Mouse (Mus musculus): ENCODE data around the gene Spcs2. TPM values are rescaled to one million over a fixed set of nuclear protein-coding genes. Genes with fewer than 3 reads are reported as not detected.

Gene Spcs2
- polyA plus RNA-seq, 1 experiment from 2014 or later = 380 TPM

GRCm38 (mm10) chr7:99858813-99859585 lies 4.3 kb downstream of the Spcs2 start, which contains the start of gene Xrra1:
Gene Xrra1, plus strand, starts transcription at chr7:99859116.
- ATAC-seq (ENCODE audit: low FRiP score, low read depth) = peak; percentile 99
- H3K4me1 ChIP-seq = peaks cover 21% of the 10 kb centered on the region
- under 1% methylated on average over 42 of the region's 42 CpGs for WGBS
- H3K9ac ChIP-seq = peak within 1 kb of the TSS; percentile 82
- peak within 1 kb of the TSS; percentile 22; the same call in 1 of the 2 replicates for H3K27ac ChIP-seq
- no peaks in the 10 kb centered on the region for H3K9me3 ChIP-seq
- no peaks in the 10 kb centered on the region for H3K27me3 ChIP-seq
- H3K4me3 ChIP-seq = peak within 1 kb of the TSS; percentile 74
- peaks cover 23% of the 10 kb centered on the region for H3K36me3 ChIP-seq
- H3K4me2 ChIP-seq (replicated peaks) = peak within 1 kb of the TSS; percentile 89

- peak overlapping the region; percentile 82 for H3K9ac ChIP-seq
- no peaks in the 10 kb centered on the region for H3K27me3 ChIP-seq
- H3K9me3 ChIP-seq = no peaks in the 10 kb centered on the region
- H3K27ac ChIP-seq = peak overlapping the region; percentile 22; the same call in 1 of the 2 replicates
- WGBS = 1% methylated on average over 19 of the region's 19 CpGs
- H3K4me2 ChIP-seq (replicated peaks) = peak overlapping the region; percentile 89
- peaks cover 30% of the 10 kb centered on the region for H3K36me3 ChIP-seq
- H3K4me3 ChIP-seq = peak overlapping the region; percentile 74
- peak; percentile 66 for ATAC-seq (ENCODE audit: low FRiP score, low read depth)
- peaks cover 26% of the 10 kb centered on the region for H3K4me1 ChIP-seq
Measured at GRCm38 (mm10) chr7:99858175-99858812, 5.0 kb downstream of the Spcs2 start.

GRCm38 (mm10) chr7:99856266-99856861 lies 6.9 kb downstream of the Spcs2 start:
- 86% methylated on average over 14 of the region's 14 CpGs for WGBS
- H3K27me3 ChIP-seq = no peaks in the 10 kb centered on the region
- H3K9me3 ChIP-seq = no peaks in the 10 kb centered on the region
- H3K27ac ChIP-seq = no peak overlapping the region
- H3K9ac ChIP-seq = no peak overlapping the region; the same call in 1 of the 2 replicates
- H3K36me3 ChIP-seq = peaks cover 39% of the 10 kb centered on the region
- H3K4me1 ChIP-seq = peaks cover 33% of the 10 kb centered on the region
- H3K4me2 ChIP-seq (replicated peaks) = peak overlapping the region; percentile 35
- H3K4me3 ChIP-seq = no peak overlapping the region
- no peak for ATAC-seq (ENCODE audit: low FRiP score, low read depth)

DNA sequence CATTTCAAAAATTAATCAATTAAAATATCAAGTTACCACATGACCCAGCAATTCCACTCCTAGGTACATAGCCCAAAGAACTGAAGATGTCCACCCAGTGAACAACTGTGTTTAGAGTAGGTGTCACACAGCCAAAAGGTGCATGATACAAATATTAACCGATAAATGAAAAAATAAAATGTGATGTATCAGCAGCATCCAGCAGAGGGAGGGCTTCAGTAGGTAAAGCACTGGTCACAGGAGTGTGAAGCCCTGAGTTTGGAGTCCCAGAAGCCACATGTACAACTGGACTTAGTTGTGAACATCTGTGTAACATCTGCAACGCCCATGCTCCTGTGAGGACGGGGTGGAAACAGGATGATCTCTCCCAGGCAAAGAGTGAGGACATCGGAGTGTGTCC lies 9.0 kb downstream of the Spcs2 start:
- peaks cover 33% of the 10 kb centered on the region for H3K4me1 ChIP-seq
- no peak overlapping the region for H3K27ac ChIP-seq
- 77% methylated on average over 4 of the region's 4 CpGs for WGBS
- H3K9me3 ChIP-seq = no peaks in the 10 kb centered on the region
- peaks cover 45% of the 10 kb centered on the region for H3K36me3 ChIP-seq
- H3K4me2 ChIP-seq (replicated peaks) = no peak overlapping the region
- H3K9ac ChIP-seq = no peak overlapping the region
- no peaks in the 10 kb centered on the region for H3K27me3 ChIP-seq
- no peak overlapping the region for H3K4me3 ChIP-seq
- no peak for ATAC-seq (ENCODE audit: low FRiP score, low read depth)

DNA sequence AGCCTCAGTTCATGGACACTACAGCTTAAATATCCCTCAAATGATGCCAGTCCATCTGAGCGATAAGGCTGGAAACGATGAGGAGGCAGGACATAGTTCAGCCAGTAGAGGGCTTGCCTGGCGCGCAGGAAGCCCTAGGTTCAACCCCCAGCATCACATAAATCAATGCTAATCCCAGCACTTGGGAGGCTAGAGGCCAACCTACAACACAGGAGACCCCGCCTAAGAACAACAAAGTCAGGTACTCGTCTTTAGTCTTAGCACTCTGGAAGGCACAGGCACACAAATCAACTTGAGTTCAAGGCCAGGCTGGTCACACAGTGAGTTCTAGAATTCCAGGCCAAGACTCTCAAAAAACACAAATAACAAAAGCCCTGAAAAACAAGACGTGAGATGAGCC lies 9.9 kb downstream of the Spcs2 start:
- Histone ChIP-seq H3K4me2 (replicated peaks) (no peak overlapping the region), H3K4me1 (peaks cover 31% of the 10 kb centered on the region), H3K27ac (no peak overlapping the region), H3K36me3 (peaks cover 52% of the 10 kb centered on the region), H3K9me3 (no peaks in the 10 kb centered on the region), H3K9ac (no peak overlapping the region), H3K27me3 (no peaks in the 10 kb centered on the region), H3K4me3 (no peak overlapping the region)
- no peak for ATAC-seq (ENCODE audit: low FRiP score, low read depth)
- 84% methylated on average over 7 of the region's 7 CpGs for WGBS

DNA sequence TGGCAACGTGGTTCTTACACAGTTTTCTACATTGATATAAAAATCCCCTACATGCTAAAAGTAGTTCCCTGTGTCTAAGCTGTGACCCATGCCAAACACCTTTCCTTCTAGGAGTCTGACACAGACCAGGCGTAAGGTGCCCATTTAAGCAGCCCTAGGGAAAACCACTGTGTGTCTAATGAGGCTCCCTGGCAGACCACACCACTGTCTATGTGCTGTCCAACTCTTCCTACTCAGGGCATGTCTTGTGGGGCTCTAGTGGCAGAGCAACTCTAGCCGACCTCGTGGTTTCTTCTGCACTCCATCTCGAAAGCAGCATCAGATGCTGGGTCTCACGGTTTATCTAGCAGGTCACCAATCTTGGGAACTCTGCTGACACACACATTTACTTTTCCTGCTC lies 11.6 kb downstream of the Spcs2 start:
- H3K9me3 ChIP-seq = no peaks in the 10 kb centered on the region
- 83% methylated on average over 6 of the region's 6 CpGs for WGBS
- H3K27ac ChIP-seq = no peak overlapping the region
- H3K27me3 ChIP-seq = no peaks in the 10 kb centered on the region
- peaks cover 21% of the 10 kb centered on the region for H3K4me1 ChIP-seq
- ATAC-seq (ENCODE audit: low FRiP score, low read depth) = no peak
- H3K9ac ChIP-seq = no peak overlapping the region
- H3K36me3 ChIP-seq = peaks cover 63% of the 10 kb centered on the region
- H3K4me2 ChIP-seq (replicated peaks) = no peak overlapping the region
- H3K4me3 ChIP-seq = no peak overlapping the region

DNA sequence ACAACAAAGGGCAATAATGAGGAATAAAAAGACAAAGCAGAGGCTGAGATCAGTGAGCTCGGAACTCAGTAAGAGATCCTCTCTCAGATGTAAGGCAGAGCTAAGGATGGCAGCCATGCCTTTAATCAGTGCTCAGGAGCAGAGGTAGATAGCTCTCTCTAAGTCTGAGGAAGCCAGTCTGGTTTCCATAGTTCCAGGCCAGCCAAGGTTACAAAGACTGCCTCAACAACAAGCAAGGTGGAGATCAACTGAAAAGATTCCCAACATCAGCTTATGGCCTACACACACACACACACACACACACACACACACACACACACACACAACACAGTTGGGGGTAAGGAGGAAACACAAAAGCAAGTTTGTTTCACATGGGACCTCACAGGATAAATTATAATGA lies 12.1 kb downstream of the Spcs2 start:
- no peaks in the 10 kb centered on the region for H3K9me3 ChIP-seq
- no peak overlapping the region for H3K9ac ChIP-seq
- ATAC-seq (ENCODE audit: low FRiP score, low read depth) = no peak
- no peak overlapping the region for H3K4me3 ChIP-seq
- peaks cover 16% of the 10 kb centered on the region for H3K4me1 ChIP-seq
- no peak overlapping the region for H3K27ac ChIP-seq
- H3K36me3 ChIP-seq = peaks cover 62% of the 10 kb centered on the region
- H3K27me3 ChIP-seq = no peaks in the 10 kb centered on the region
- WGBS = 62% methylated on average over 1 of the region's 1 CpGs
- H3K4me2 ChIP-seq (replicated peaks) = no peak overlapping the region

DNA sequence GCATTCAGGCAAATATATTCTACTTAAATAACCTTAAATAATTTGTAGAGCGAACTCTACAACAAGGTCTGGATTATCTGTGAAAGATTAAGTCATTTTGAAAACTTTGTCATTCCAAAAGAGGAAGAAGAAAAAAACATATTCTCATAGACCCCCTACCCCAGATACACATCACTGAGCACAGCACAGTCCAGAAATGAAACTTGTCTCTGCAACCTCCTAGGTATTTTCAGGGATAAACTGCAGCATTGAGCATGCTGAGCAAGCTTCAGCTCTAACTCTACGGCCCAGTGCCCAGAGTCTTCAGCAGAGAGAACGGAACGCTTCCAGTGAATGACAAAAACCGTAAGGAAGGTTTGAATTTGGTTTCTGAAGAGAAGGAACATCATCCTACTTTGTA lies 12.7 kb downstream of the Spcs2 start:
- Histone ChIP-seq H3K9ac (no peak overlapping the region), H3K27ac (no peak overlapping the region), H3K27me3 (no peaks in the 10 kb centered on the region), H3K4me2 (replicated peaks) (no peak overlapping the region), H3K4me1 (0 out of 2 replicates have a peak, but pooled peaks cover 16% of the 10 kb centered on the region), H3K9me3 (no peaks in the 10 kb centered on the region), H3K36me3 (peaks cover 64% of the 10 kb centered on the region), H3K4me3 (no peak overlapping the region)
- 91% methylated on average over 5 of the region's 5 CpGs for WGBS
- no peak for ATAC-seq (ENCODE audit: low FRiP score, low read depth)

GRCm38 (mm10) chr7:99845533-99846236 lies 17.6 kb downstream of the Spcs2 start:
- Histone ChIP-seq H3K4me2 (replicated peaks) (no peak overlapping the region), H3K27ac (no peak overlapping the region), H3K27me3 (no peaks in the 10 kb centered on the region), H3K9ac (no peak overlapping the region), H3K4me3 (no peak overlapping the region), H3K36me3 (peaks cover 81% of the 10 kb centered on the region), H3K4me1 (no peaks in the 10 kb centered on the region), H3K9me3 (no peaks in the 10 kb centered on the region)
- no peak for ATAC-seq (ENCODE audit: low FRiP score, low read depth)
- WGBS = 95% methylated on average over 8 of the region's 8 CpGs

- H3K4me3 ChIP-seq = no peak overlapping the region
- H3K4me2 ChIP-seq (replicated peaks) = peak overlapping the region; percentile 34; the same call in 1 of the 2 replicates
- ATAC-seq (ENCODE audit: low FRiP score, low read depth) = peak; percentile 39
- H3K4me1 ChIP-seq = peaks cover 23% of the 10 kb centered on the region
- H3K9me3 ChIP-seq = no peaks in the 10 kb centered on the region
- no peak overlapping the region for H3K9ac ChIP-seq
- no peaks in the 10 kb centered on the region for H3K27me3 ChIP-seq
- 53% methylated on average over 3 of the region's 3 CpGs for WGBS
- peak overlapping the region; percentile 40 for H3K27ac ChIP-seq
- H3K36me3 ChIP-seq = peaks cover 60% of the 10 kb centered on the region
Measured at GRCm38 (mm10) chr7:99838241-99838640, 25.0 kb downstream of the Spcs2 start.

DNA sequence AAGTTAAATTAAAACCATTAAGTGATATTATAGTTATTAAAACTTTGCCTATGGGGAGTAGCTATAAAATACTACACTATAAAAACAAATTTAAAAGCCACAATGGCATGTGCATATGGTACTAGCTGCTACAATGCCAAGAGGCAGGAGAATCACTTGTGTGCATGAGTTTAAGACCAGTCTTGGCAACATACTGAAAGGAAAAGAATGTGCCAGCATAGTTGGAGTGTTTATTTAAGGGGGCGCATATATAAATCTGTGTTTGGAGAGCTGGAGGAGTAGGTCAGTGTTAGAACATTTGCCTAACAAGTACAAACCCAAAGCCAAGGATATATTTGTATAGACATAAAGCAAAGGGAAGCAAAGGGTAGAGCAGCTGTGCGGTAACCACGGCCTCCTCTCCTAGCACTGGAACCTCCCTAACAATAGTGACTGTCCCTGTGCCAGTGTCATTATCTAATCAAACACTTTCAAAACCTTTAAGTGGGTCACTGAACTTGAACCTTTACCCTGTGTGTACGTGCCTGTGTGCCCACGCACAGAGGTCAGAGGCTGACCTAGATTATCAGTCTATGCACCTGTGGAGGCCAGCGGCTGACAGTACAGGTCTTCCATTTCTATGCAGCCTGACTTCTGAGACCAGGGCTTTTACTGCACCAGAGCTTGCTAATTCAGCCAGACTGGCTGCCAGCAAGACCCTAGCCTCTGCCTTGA lies 25.7 kb downstream of the Spcs2 start:
- H3K4me3 ChIP-seq = no peak overlapping the region
- H3K36me3 ChIP-seq = peaks cover 53% of the 10 kb centered on the region
- H3K27ac ChIP-seq = peak overlapping the region; percentile 40
- peaks cover 23% of the 10 kb centered on the region for H3K4me1 ChIP-seq
- peak; percentile 83 for ATAC-seq (ENCODE audit: low FRiP score, low read depth)
- 72% methylated on average over 6 of the region's 6 CpGs for WGBS
- no peak overlapping the region for H3K9ac ChIP-seq
- no peaks in the 10 kb centered on the region for H3K9me3 ChIP-seq
- no peaks in the 10 kb centered on the region for H3K27me3 ChIP-seq
- H3K4me2 ChIP-seq (replicated peaks) = peak overlapping the region; percentile 34
